Mouse (Mus musculus): ENCODE results near the gene Trap1.

DNA sequence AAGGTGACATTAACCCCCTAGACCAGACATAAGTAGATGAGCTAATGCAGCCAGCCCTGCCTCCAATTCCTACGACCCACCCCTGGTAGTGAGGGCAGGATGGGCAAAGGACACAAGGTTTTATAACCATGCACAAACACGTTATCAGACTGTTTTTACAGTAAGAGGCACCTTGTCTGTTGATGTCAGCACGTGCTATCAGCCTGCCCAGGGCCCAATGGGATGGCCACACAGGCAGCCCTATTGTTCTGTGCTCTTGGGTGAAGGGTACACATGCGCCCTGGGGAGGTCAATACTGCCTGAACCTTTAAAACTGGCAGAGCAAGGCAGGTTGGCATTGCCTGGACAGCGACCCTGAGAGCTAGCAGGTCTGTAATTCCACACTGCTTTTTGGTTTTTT lies 40.8 kb downstream of the Trap1 start, which contains the start of gene Dnase1:
- no peak for TF ChIP-seq CTCF (IDR thresholded peaks at IDR 0.05; ENCODE audit: insufficient read depth, low read depth, low read length)
- TF ChIP-seq POLR2A (IDR thresholded peaks at IDR 0.05; ENCODE audit: insufficient read depth, low read depth, low read length): no peak
